Mouse (Mus musculus) heart, embryonic 15.5 days (tissue): Measurements from ENCODE around the gene Zfp292. TPM values are rescaled to one million over a fixed set of nuclear protein-coding genes. Genes with fewer than 3 reads are reported as not detected.

Experiments
- ATAC-seq: fragments of 200-750 bp; cut with Nextera tagmentation; replicated peaks from 2 replicates; pipeline ENCODE4 v1.8.0; 2017; ENCODE audit warnings: low read depth, moderate TSS enrichment; ENCODE audit not compliant: insufficient number of reproducible peaks, insufficient read depth, low FRiP score
- H3K27ac ChIP-seq: fragments of 300-500 bp; sonication (generic); 2 replicates; pipeline ENCODE4 v1.5.1; 2015; ENCODE audit warnings: mild to moderate bottlenecking, inconsistent platforms
- H3K27me3 ChIP-seq: fragments of 300-500 bp; sonication (generic); 2 replicates; pipeline ENCODE4 v1.6.1; 2015; ENCODE audit warnings: inconsistent platforms
- H3K36me3 ChIP-seq: fragments of 300-500 bp; sonication (generic); 2 replicates; pipeline ENCODE4 v1.6.1; 2015; ENCODE audit warnings: mild to moderate bottlenecking, inconsistent platforms
- H3K4me1 ChIP-seq: fragments of 300-500 bp; sonication (generic); replicated peaks from 2 replicates; pipeline ENCODE4 v1.6.1; 2015; ENCODE audit warnings: inconsistent platforms
- H3K4me2 ChIP-seq: fragments of 300-500 bp; sonication (generic); 2 replicates; pipeline ENCODE4 v1.6.1; 2015; ENCODE audit warnings: inconsistent platforms, mild to moderate bottlenecking, moderate library complexity
- H3K4me3 ChIP-seq: fragments of 300-500 bp; sonication (generic); 2 replicates; pipeline ENCODE4 v1.5.1; 2015; ENCODE audit warnings: mild to moderate bottlenecking, inconsistent platforms
- H3K9ac ChIP-seq: fragments of 300-500 bp; sonication (generic); 2 replicates; pipeline ENCODE4 v1.6.1; 2015; ENCODE audit warnings: mild to moderate bottlenecking, inconsistent platforms
- H3K9me3 ChIP-seq: fragments of 300-500 bp; sonication (generic); replicated peaks from 2 replicates; pipeline ENCODE4 v1.6.1; 2016; ENCODE audit warnings: inconsistent platforms
- WGBS: fragments of 180-500 bp; shearing (Covaris S2); methylation state at CpG from one replicate; pipeline ENCODE4 v1.1.7; 2015; ENCODE audit warnings: mixed read lengths; 5-methylcytosine and 5-hydroxymethylcytosine counted together
- polyA plus RNA-seq: library from polyadenylated mRNA; unstranded; fragments of >200 nt; fragmentation: Nextera tagmentation; extraction: Ambion mirVana; gene quantifications from 2 replicates; pipeline ENCODE4 v1.2.1, GENCODE M21; 2015

Gene Zfp292
- polyA plus RNA-seq, 1 experiment from 2014 or later: 11.8 TPM

- H3K27me3 ChIP-seq: no peaks in the 10 kb centered on the region
- peaks cover 3% of the 10 kb centered on the region; the same call in 1 of the 2 replicates for H3K4me1 ChIP-seq
- H3K9ac ChIP-seq: no peak overlapping the region
- WGBS: 85% methylated on average over 2 of the region's 2 CpGs
- no peak overlapping the region for H3K4me2 ChIP-seq
- no peaks in the 10 kb centered on the region for H3K9me3 ChIP-seq
- H3K36me3 ChIP-seq: peaks cover 2% of the 10 kb centered on the region; the same call in 1 of the 2 replicates
- no peak overlapping the region for H3K4me3 ChIP-seq
- H3K27ac ChIP-seq: no peak overlapping the region
- no peak for ATAC-seq
Observed at GRCm38 (mm10) chr4:34850156-34850555, 32.6 kb downstream of the Zfp292 start.

- H3K4me2 ChIP-seq: no peak overlapping the region
- 85% methylated on average over 6 of the region's 6 CpGs for WGBS
Observed at GRCm38 (mm10) chr4:34847679-34848309, 35.0 kb downstream of the Zfp292 start.

GRCm38 (mm10) chr4:34843839-34844238 is 38.9 kb downstream of the Zfp292 start:
- Histone ChIP-seq H3K4me2 (no peak overlapping the region), H3K27me3 (no peaks in the 10 kb centered on the region), H3K4me3 (no peak overlapping the region), H3K9ac (no peak overlapping the region), H3K9me3 (no peaks in the 10 kb centered on the region), H3K36me3 (peaks cover 4% of the 10 kb centered on the region; the same call in 1 of the 2 replicates), H3K27ac (no peak overlapping the region), H3K4me1 (peaks cover 8% of the 10 kb centered on the region)
- WGBS: 90% methylated on average over 1 of the region's 1 CpGs
- no peak for ATAC-seq

More at GRCm38 (mm10) chr4:34847679-34848309, 35.0 kb downstream of the Zfp292 start:
- Histone ChIP-seq H3K9ac (no peak overlapping the region), H3K27me3 (no peaks in the 10 kb centered on the region), H3K4me1 (peaks cover 8% of the 10 kb centered on the region), H3K9me3 (no peaks in the 10 kb centered on the region), H3K36me3 (peaks cover 2% of the 10 kb centered on the region; the same call in 1 of the 2 replicates), H3K27ac (no peak overlapping the region), H3K4me3 (no peak overlapping the region)
- no peak for ATAC-seq

GRCm38 (mm10) chr4:34842826-34843225 is 39.9 kb downstream of the Zfp292 start:
- H3K4me1 ChIP-seq: peaks cover 8% of the 10 kb centered on the region; the same call in 1 of the 2 replicates
- WGBS: 75% methylated on average over 3 of the region's 3 CpGs
- no peaks in the 10 kb centered on the region for H3K9me3 ChIP-seq
- H3K36me3 ChIP-seq: peaks cover 10% of the 10 kb centered on the region; the same call in 1 of the 2 replicates
- H3K4me2 ChIP-seq: no peak overlapping the region
- no peak overlapping the region for H3K4me3 ChIP-seq
- H3K27ac ChIP-seq: no peak overlapping the region
- ATAC-seq: no peak
- no peaks in the 10 kb centered on the region for H3K27me3 ChIP-seq
- H3K9ac ChIP-seq: no peak overlapping the region

- WGBS: 82% methylated on average over 4 of the region's 4 CpGs
- Histone ChIP-seq H3K9ac (no peak overlapping the region), H3K4me3 (no peak overlapping the region), H3K4me2 (no peak overlapping the region), H3K27me3 (no peaks in the 10 kb centered on the region), H3K9me3 (no peaks in the 10 kb centered on the region), H3K4me1 (no peaks in the 10 kb centered on the region), H3K36me3 (peaks cover 24% of the 10 kb centered on the region; the same call in 1 of the 2 replicates), H3K27ac (no peak overlapping the region)
- no peak for ATAC-seq
Observed at GRCm38 (mm10) chr4:34831496-34831895, 51.3 kb downstream of the Zfp292 start.

- H3K4me3 ChIP-seq: no peak overlapping the region
- no peaks in the 10 kb centered on the region for H3K4me1 ChIP-seq
- WGBS: 91% methylated on average over 3 of the region's 3 CpGs
- no peak for ATAC-seq
- peaks cover 11% of the 10 kb centered on the region; the same call in 1 of the 2 replicates for H3K36me3 ChIP-seq
- no peak overlapping the region for H3K27ac ChIP-seq
- no peak overlapping the region for H3K4me2 ChIP-seq
- H3K9me3 ChIP-seq: no peaks in the 10 kb centered on the region
- no peaks in the 10 kb centered on the region for H3K27me3 ChIP-seq
- no peak overlapping the region for H3K9ac ChIP-seq
Observed at GRCm38 (mm10) chr4:34829456-34829855, 53.3 kb downstream of the Zfp292 start.

GRCm38 (mm10) chr4:34823901-34824300 is 58.9 kb downstream of the Zfp292 start:
- H3K27ac ChIP-seq: peak overlapping the region; percentile 17; the same call in 1 of the 2 replicates
- H3K9me3 ChIP-seq: no peaks in the 10 kb centered on the region
- peaks cover 8% of the 10 kb centered on the region for H3K36me3 ChIP-seq
- 93% methylated on average over 1 of the region's 1 CpGs for WGBS
- no peak overlapping the region for H3K4me2 ChIP-seq
- ATAC-seq: no peak
- no peak overlapping the region for H3K4me3 ChIP-seq
- H3K9ac ChIP-seq: no peak overlapping the region
- no peaks in the 10 kb centered on the region for H3K27me3 ChIP-seq
- H3K4me1 ChIP-seq: peaks cover 3% of the 10 kb centered on the region; the same call in 1 of the 2 replicates

GRCm38 (mm10) chr4:34819904-34820303 is 62.9 kb downstream of the Zfp292 start:
- 89% methylated on average over 4 of the region's 4 CpGs for WGBS
- ATAC-seq: no peak
- no peak overlapping the region for H3K9ac ChIP-seq
- H3K27me3 ChIP-seq: no peaks in the 10 kb centered on the region
- no peaks in the 10 kb centered on the region for H3K9me3 ChIP-seq
- H3K36me3 ChIP-seq: peaks cover 28% of the 10 kb centered on the region
- no peak overlapping the region for H3K4me2 ChIP-seq
- H3K27ac ChIP-seq: no peak overlapping the region
- no peak overlapping the region for H3K4me3 ChIP-seq
- peaks cover 3% of the 10 kb centered on the region; the same call in 1 of the 2 replicates for H3K4me1 ChIP-seq

GRCm38 (mm10) chr4:34801166-34802034 is 81.4 kb downstream of the Zfp292 start:
- Histone ChIP-seq H3K27me3 (no peaks in the 10 kb centered on the region), H3K9ac (no peak overlapping the region), H3K9me3 (no peaks in the 10 kb centered on the region), H3K4me1 (no peaks in the 10 kb centered on the region), H3K4me3 (no peak overlapping the region), H3K4me2 (no peak overlapping the region), H3K36me3 (peaks cover 19% of the 10 kb centered on the region), H3K27ac (no peak overlapping the region)
- 78% methylated on average over 14 of the region's 14 CpGs for WGBS
- no peak for ATAC-seq

- Histone ChIP-seq H3K36me3 (no peaks in the 10 kb centered on the region), H3K27ac (no peak overlapping the region), H3K27me3 (no peaks in the 10 kb centered on the region), H3K9me3 (no peaks in the 10 kb centered on the region), H3K4me1 (no peaks in the 10 kb centered on the region), H3K9ac (no peak overlapping the region), H3K4me3 (no peak overlapping the region), H3K4me2 (no peak overlapping the region)
- 82% methylated on average over 2 of the region's 2 CpGs for WGBS
- ATAC-seq: no peak
Observed at GRCm38 (mm10) chr4:34798005-34798404, 84.8 kb downstream of the Zfp292 start.

- Histone ChIP-seq H3K36me3 (no peaks in the 10 kb centered on the region), H3K27ac (no peak overlapping the region), H3K9ac (no peak overlapping the region), H3K4me2 (no peak overlapping the region), H3K4me3 (no peak overlapping the region), H3K27me3 (no peaks in the 10 kb centered on the region), H3K4me1 (no peaks in the 10 kb centered on the region), H3K9me3 (no peaks in the 10 kb centered on the region)
- 66% methylated on average over 8 of the region's 8 CpGs for WGBS
- no peak for ATAC-seq
Observed at GRCm38 (mm10) chr4:34797294-34797983, 85.3 kb downstream of the Zfp292 start.
